Mouse (Mus musculus) adrenal gland, adult 2 months (tissue): ENCODE data around the gene Gse1. TPM values are rescaled to one million over a fixed set of nuclear protein-coding genes. Genes with fewer than 3 reads are reported as not detected.
"Not testable (repeated sequence)": the region's sequence is repeated elsewhere in the genome, so short reads cannot be mapped to it uniquely, and the experiment has no call there.

Experiments used
- DNase-seq: peaks from one replicate; pipeline ENCODE4 v3.0.0; 2021
- polyA plus RNA-seq: library from polyadenylated mRNA; depleted of rRNA; stranded (reverse); fragments of >200 nt; gene quantifications from 2 replicates; pipeline ENCODE4 v1.2.3, GENCODE M21; 2012
- total RNA-seq, 2 experiments: library from RNA; stranded (reverse); gene quantifications; 2 replicates each; pipeline ENCODE4 v1.2.3; 2021

Gene Gse1
- total and polyA plus RNA-seq, 3 experiments, result 27.1 to 46.3 (median 28.7) TPM

DNA sequence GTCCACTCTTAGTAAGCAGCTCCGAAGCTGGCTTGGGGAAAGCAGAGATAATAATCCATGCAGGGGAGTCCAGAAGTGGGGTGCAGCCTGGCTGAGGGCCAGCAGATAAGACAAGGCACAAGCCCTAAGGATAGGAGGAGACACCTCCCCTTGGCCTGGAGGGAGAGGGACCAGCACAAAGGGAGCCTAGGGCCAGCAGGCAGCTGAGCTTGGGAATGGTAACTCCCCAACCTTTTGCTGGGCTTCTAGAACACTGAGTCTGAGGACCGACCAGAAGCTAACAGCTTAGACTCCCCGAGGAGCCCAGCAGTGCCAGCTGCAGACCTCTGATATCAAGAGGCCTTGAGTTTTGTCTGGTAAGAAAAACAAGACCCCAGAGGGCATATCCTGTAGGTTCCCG, 115.9 kb downstream of the Gse1 start:
- DNase-seq, result no peak

DNA sequence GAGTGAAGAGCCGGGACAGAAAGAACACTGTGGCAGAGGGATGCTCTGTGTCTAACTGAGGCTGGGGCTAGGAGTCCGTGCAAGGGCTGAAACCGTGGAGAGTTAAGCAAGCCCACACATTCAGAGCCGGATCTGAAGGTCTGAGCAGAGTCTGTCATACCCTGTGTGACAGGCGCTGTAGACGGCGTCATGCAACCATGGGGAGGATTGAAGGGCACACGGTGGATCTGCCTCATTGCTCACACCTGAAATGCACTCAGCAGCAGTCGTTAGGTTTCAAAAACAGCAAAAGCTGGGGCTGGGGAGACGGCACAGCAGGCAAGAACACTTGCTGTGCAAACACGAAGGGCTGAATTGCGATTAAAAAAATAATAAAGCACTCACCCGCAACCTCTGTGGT, 116.3 kb downstream of the Gse1 start:
- DNase-seq, result no peak

DNA sequence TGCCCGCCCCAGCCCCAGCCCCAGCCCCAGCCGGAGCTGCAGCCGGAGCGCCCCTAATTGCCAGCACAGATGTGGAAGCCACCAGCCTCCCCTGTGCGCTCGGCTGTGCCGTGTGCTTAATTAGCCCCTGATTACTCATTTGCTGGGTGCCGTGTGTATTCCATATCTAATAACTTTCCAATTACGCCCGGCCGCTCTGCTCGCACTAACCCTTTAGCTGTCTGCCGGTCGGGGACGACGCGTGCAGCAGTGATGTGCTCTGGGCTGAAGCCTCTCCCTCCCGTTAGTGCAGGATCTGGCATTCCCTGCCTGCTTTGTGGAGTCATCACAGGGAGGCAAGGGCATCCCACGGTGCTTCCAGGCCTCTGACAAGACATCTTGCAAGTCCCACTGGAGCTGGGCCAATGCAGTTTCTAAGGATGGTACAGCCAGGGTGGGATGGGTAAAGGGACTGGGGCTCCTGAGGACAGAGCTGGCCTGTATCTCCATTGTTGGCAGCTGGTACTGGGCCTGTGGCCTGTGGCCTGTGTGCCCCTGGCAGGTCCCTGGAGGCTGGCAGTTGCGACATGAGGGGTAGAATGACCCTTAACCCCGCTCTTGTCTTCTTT, 119.6 kb downstream of the Gse1 start:
- DNase-seq, result peak; percentile 47

DNA sequence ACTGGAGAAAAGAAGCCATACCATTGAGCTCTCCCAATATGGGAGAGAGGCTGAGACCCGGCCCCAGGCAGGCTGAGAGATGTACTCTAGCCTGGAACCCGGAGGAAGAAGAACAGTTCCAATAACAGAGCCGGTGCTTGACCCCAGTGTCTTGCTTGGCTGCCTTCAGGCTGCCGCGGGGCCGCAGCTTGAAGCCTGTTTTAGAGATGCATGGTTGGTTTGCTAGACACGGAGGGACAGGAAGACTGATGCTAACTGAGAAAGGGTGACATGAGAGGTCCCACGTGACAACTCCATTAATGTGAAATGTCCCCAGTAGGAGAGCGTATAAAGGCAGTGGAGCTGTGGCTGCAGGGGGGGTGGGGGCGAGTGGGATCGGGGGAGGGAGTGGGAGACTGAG, 120.7 kb downstream of the Gse1 start:
- DNase-seq, result no peak

DNA sequence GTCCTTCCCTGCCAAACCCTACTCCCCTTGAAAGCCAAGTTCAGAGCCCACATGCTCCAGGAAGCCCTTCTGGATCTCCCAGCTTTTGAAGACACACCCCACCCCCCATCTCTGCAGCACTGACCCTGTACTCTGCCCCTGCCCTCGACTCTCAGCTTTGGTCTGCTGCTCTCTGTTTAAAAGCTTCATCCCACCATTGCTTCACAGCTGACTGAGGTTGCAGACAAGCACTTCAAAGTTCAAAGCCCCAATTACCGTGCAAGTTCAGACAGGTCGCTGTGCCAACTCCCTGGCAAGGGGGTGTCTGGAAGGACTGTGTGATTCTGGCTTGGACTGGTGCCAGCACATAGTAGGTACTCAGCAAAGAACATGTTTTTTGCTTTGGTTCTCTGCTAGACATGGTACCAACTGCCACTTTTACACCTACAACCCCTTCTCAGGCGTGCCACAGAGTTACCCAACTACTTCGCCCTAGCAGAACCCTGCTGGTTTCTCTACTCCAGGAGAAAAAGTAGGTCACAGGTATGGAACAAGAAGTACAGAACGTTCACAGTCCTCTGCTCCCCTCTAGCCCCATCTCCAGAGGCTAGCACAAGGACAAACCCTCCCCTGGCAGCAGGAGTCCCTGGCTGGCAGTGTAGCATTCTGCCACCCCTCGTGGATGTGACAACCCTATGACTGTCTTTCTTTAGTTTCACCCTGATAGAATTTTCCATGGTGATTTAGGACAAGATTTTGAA, 123.2 kb downstream of the Gse1 start:
- DNase-seq, result no peak

DNA sequence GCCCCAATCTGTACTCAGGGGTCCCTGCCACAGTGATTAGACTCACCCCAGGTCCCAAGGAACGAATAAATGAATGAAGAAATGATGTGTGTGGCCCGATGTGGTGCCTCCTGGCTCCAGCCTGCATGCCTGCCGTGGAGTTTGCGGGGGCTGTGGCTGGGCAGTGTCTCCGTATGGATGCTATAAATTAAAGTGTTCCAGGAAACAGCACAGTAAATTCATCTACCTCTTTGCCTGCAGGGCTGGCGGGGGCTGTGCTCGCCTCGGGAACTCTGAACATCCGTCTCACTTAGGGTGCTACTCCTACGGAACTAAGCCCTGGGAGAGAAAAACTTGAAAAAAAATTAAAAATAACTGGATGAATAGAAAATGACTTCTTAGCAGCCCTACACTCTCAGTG, 123.8 kb downstream of the Gse1 start:
- DNase-seq, result no peak

DNA sequence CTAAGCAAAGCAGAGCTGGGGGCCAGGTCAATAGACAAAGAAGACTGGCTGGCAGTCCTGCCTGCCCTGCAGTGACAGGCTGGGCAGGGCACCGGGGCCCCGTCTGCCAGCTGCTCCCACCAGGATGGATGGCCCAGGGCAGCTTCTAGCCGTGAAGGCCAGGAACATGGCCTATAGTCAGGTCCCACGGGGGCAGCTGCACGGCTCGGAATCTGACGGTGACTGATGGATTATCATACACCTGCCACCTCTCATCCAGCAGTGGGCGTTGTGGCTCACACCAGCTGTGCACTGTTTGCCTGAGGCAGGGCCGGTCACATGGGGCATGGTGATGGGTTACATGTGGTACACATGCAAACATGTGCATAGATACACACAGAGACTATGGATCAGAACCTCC, 127.8 kb downstream of the Gse1 start:
- no peak for DNase-seq

DNA sequence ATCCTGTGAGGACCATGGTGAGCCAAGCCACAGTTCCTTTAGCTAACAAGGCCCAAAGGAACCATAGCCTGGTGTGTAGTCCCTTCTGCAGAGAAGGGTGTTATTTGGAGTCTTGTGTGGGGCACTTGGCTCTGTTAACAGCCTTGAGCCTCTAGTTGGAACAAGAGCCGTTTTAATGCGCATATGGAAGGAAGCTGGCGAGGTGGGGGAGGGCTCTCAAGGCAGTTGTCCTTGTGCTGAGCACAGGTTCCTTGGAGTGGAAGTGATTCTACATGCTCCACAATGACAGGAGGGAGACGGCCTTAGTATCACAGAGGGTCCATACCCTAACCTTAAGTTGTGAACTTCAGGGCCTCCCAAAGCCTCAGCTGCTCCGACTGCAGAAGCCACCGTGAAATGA, 129.2 kb downstream of the Gse1 start:
- DNase-seq, result no peak

DNA sequence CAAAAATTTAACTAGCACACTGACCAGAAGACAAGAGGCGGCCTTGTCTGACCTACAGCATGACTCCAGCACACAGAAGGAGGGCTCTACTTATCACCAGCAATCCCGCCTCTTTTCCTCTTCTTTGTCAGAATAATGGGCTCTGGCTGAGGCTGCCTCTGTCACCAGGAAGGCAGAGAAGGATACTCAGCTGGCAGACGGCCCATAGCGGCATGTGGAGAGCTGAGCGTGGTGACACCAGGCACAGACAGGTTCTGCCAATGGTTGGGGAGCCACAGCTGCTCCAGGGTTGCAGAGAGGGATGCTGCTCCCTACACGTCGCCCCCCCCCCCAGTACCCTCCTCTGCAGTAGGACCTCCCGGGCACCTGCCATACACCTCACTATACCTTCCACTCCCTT, 133.0 kb downstream of the Gse1 start:
- DNase-seq, result peak; percentile 71

DNA sequence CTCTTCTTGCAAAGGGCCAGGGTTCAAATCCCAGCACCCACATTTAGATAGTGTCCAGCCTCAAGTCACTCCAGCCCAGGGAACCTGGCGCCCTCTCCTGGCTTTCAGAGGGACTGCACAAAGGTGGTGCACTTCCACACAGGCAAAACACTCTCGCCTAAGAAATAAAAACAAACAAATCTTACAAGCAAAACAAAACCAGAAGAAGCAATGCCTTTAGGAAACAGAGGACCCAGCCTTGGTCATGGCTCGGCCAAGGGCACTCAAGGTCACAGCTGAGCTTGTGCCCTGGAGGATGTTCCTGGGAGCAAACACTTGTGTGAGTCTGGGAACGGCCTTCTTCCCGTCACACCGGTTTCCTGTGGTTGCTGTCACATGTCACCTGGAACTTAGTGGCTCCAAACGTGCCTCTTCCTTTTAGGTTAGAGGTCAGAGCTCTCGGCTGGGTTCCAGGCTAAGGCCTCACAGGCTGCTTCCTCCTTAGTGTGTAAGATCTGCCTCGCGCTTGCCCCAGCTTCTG, 135.4 kb downstream of the Gse1 start:
- peak; percentile 80 for DNase-seq

DNA sequence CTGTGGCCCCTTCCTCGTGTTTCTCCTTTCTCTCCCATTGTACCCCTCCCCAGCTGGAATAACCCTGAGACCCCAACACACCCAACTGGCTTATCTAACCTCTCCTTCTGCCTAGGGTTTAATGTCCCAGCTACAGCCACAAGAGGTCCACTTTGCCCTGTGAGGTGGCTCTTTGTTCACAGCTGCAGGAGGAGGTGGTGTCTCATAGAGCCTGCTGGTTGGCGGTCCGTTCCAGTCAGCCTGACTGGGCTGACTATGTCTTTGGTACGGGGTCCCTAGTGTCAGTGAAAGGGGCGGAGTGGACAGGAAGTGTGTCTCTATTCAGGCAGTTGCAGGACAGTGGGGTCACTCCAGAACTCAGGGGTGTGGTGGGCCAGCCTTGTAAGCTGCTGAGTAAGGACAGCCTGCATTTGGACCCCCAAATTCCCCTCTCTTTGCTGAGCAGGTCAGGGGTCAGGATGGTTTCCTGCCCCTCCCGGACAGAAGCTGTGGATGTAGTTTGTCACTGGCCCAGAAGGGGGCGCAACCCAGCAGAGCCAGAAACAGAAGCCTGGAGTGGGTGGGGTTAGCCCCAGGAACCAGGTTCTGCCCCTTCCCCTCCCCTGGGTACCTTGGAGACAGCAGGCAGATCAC, 136.0 kb downstream of the Gse1 start:
- no peak for DNase-seq

DNA sequence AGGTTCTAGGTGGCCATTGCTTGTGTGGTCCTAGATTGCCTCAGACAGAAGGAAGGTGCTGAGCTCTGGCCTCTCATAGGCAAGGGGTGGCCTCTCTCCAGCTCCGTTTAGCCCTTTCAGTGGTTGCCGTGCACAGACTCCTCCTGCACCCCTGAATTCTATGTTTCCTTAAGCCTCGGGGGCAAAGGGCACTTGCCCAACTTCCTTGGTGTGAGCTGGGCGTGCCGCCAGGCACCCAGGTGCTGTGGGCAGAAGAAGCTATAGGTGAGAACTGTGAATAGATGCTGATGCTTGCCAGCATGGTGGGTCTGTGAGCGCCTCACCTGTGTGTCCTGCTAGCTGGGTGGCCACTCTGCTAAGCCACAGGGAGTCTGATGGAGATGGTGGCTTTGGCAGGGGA, 138.6 kb downstream of the Gse1 start:
- no peak for DNase-seq

DNA sequence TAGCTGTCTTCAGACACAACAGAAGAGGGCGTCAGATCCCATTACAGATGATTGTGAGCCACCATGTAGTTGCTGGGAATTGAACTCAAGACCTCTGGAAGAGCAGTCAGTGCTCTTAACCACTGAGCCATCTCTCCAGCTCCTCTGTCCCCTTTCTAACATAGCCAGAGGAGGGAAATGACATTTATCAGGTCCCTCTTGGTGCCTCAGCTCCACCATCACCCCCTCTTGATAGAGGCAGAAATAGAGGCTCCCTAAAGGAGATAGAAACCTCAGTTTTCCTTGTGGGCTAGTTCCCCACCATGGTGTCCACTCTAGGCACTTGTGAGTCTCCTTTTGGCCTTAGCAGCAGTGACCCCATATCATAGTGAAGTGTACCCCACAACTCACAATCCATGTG, 139.9 kb downstream of the Gse1 start:
- not testable (repeated sequence) for DNase-seq

DNA sequence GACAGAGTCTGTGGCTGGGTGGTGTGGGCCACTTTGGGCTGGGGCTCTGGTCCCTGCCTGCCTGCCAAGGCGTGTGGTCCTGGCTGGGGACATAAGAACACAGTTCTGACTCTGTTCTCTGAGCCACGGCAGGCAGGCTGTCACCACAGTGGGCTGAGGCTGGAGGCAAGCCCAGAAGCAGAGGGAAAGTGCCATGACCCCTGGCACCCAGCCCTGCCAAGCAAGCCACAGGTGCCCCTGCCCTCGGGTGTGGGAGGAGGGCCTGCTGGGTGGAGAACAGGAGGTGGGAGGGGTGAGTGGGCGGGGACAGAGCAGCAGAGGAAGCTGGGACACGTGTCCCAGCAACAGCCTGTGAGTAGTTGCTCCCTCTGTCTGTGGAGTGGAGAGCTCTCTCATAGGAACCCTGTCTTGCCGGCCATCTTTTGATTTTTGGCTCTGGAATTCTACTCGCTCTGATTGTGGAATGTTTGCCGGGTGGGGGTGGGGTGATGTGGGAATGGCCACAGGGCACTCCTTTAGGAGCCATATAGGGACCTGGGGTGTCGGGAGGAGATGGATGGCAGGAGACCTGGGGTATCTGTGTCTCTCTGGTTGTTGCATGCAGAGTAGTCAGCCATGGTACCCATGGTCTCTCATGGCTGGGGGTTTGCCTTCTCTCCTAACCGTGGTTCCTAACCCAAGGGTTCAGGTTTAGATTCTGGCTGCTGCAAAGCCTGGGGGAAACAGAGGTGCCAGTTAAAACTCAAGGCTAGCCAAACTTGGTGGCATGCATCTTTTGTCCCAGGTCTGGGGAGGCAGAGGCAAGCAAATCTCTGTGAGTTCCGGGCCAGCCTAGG, 140.8 kb downstream of the Gse1 start:
- DNase-seq, result peak; percentile 96

DNA sequence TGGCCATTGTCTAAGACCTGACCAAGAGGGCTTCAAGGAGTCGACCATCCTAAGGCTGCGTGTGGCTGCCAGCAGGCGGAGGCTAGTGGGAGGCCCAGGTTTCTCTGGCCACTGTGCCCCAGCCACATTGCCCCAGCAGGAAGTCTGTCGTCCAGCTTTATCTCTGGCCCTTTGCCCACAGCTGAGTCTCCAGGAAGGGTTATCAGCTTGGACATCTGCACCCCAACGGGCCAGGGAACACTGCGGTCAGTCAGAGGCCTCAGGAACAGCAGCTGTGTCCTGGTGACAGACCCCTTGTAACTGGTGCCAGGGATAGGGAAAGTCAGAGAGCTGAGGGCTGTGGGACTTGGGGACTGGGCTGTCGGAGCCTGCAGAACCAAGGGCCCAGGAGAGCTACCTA, 141.7 kb downstream of the Gse1 start:
- DNase-seq, result peak; percentile 72

DNA sequence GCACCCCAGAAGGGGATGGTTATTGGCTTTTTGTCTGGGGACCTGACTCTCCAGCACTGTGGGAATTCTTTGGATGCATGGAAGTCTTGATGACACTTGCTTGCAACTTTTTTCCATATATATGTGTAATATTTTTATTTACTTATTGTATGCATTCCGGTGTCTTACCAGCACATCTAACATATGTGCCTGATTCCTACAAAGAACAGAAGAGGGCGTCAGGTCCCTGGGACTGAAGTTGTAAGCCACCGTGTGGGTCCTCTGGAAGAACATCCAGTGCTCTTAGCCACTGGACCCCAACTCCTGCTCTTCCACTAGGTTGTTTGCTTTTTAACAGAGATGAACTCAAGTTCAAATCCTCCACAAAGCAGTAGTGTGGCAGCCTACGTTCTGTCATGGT, 142.2 kb downstream of the Gse1 start:
- DNase-seq, result no peak

DNA sequence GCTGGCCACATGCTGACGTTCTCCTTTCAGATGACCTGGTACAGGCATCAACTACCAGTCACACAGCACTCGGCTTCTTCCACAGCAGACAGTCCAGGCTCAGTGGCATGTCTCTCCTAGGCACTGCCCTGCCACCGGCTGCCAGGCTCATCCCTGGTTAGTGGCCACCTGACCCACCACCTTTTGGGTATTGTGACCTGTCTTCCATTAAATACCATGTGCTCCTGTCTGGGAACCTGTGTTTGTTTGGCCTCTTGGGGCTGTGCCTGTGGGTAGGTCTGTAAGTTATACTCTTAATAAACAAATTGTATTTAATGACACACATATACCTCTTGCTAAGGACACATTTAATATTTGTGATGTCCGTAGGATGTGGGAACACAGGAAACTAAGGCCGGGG, 142.9 kb downstream of the Gse1 start:
- no peak for DNase-seq

DNA sequence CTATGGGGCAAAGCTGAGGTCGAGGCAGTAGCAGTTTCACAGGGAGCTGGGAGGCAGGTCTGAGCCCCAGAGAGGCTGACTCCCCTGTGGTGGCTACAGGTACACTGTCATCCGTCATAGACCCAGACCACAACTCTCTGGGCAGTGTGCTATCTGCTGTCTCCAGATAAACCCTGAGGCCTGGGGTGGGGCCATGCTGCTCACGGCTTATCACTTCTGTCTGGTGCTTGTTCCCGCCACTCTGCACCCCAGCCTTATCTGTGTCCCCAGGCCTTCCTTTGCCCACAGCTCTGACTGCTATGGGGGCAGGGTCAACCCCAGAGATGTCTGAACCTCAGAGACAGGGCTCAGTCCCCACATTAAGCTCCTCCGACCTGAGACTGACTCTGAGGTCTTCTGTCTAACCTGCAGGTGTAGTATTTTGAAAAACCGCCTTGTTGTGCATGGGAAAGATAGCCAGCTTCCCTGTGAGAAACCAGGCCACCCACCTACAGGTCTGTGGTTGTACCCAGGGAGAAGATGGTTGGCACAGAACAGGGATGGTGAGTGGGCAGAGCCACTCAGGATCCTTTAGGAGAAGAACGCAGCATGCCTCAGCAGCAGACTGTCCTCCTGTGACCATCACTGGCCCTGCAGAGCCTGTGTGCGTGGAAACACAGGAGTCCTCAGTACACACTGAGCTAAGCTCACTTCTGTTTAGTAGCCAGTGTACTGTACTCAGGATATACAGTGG, 143.6 kb downstream of the Gse1 start:
- no peak for DNase-seq

DNA sequence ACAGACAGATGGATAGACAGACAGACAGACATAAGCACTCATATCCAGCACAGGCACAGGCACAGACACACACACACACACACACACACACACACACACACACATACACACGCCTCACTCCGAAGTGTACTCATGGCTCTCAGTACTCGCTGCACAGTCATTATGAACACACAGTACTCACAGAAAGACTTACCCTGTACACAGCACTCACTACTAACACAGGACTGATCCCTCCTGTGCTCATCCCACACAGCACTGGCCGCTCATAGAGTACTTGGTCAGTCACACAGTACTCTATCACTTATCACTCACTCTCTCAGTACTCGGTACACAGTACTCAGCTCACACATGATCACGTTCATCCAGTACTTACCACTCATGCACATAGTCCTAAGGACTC, 144.4 kb downstream of the Gse1 start:
- DNase-seq, result no peak

DNA sequence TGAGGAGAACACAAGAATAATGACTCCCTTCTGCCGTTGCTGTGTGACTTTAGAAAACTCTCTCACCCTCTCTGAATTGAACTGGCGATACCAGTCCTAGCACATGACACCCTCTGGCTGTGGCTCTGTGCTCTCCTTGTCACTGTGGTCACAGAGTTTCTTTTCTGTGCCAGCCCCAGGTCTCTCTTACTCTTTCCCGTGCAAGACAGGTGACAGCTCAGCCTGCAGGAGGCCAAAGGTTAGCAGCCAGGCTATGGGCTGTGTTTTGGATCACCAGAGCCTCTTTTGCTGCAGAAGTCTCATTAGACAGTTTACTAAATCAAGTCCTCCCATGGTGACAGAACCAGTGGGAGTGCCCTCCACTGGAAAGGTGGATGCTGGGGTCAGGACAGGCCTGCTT, 145.4 kb downstream of the Gse1 start:
- no peak for DNase-seq

DNA sequence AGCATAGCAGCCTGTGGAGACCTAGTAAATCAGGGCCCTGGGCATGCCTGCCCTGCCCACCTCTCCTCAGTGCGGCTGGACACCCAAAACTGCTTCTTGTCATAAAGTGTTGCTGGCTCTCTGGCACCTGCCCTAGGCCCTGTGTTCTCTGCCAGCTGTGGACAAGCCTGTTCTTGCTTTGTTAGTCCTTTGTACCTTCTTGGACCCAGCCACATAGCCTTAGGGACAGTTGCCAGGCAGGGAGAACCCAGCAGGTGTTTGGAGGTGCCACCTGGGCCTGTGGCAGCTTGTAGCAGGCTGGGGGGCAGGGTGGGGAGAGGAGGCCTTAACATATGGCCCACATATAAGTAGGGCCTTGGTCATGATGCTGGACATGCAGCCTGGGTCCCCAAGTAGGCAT, 145.8 kb downstream of the Gse1 start:
- no peak for DNase-seq

DNA sequence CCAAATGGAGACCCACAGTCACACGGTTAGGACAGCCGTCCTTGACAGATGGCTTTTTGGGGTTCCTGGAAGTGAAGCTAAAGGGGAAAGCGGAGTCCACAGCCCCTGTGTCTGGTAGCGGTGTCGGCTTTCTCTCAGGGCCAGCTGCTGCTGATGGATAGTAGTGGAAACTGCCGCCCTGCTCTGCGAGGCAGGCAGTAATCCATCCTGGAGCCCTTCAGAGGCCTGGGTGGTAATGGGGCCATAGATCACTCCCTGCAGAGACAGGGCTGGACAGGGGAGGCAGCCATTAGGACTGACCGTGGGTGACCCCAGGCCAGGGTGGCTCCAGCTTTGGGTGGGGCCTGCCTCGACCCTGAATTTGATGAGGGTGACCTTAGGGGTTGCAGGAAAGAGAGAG, 146.3 kb downstream of the Gse1 start:
- peak; percentile 60 for DNase-seq
